Mouse (Mus musculus) ES-CJ7 (cell line): ENCODE results near the gene 1700013H16Rik.
A peak's percentile ranks its signal among the peaks of the same experiment; 100 is the strongest.
"Not testable (repeated sequence)": the region's sequence is repeated elsewhere in the genome, so short reads cannot be mapped to it uniquely, and the experiment has no call there.

Experiments used
- DNase-seq: peaks from one replicate; pipeline ENCODE4 v3.0.0; 2011; ENCODE audit warnings: low read depth, low spot score

Gene 1700013H16Rik

DNA sequence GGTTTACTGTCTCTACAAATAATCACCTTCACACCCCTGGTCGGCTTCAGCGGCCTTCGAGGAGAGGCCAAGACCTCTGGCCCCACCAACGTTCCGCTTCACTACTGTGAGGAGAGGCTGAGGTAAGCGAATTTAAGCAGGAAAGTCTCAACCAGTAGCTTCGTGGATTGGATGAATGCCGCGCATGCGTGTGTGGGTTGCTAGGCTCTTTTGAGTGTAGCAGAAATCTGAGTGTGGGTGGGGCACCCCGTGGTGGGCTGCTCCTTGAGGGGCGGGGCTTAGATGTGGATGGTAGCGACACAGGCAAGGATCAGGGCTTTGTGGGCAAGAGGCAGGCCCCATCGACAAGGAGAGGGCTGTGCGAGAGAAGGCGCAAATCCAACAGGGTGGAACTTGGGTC lies at the start of gene 1700013H16Rik:
Gene 1700013H16Rik (minus strand): TSS at position 96 of the 400 bp plus-strand sequence.
- DNase-seq: peak; percentile 1

DNA sequence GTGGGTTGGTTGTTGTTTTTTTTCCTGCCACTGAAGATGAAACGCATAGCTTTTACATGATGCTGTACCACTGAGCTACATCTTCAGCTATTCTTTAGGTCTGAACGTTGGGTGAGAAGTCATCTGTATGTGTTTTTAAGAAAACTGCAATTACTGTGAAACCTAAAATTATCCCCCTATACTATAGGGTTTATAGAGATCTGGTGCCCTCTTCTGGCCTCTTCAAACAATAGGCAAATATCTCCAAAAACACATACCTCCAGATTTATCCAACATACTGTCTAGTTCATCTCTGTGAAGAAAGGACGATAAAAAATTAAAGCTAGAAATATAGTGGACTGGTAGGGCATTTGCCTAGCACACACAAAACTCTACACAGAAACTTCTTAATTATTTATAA lies 41.4 kb upstream of the 1700013H16Rik start:
- peak; percentile 1 for DNase-seq

DNA sequence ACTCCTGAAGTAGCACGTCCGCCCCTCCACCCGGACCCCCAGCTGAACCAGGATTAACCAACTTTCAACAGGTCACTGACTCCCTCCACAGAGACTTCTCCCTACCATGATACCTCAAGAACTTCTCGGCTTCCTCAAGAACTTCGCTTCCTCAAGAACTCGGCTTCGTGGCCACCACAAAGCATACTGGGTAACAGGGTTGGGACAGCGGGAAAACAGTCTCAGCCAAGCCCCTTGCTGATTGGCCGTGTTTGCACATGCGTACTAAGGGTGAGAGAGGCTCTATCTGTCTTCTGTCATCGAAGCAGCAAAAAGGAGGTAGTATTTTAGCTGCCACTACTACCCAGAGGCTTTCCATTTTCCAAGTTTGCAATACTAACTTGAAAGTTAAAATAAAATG lies 39.9 kb upstream of the 1700013H16Rik start, which contains the start of gene Xlr:
Gene Xlr (minus strand): TSS at position 188 of the 400 bp plus-strand sequence.
- DNase-seq: not testable (repeated sequence)

DNA sequence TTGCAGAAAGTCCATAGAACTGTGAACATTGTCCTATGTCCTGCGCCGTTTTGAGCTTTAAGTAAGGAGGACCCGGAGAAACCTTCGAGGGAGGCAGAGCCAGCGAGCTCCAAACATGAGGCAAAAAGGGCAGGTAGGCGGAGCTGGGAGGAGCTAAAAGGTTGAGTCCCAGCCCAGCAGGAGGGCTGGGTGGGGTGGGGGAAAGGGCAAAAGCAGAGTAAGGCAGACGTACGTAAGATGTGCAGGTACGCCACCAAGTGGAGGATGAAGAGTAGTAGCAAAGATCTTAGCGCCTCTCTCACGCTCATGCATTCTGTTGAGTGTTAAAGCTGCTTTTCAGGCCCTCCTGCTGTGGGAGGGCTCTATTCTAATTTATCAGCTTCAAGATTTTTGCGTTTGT lies 18.6 kb upstream of the 1700013H16Rik start, which contains the start of gene Zfp36l3:
Gene Zfp36l3 (minus strand): TSS at position 119 of the 400 bp plus-strand sequence.
- peak; percentile 87 for DNase-seq

DNA sequence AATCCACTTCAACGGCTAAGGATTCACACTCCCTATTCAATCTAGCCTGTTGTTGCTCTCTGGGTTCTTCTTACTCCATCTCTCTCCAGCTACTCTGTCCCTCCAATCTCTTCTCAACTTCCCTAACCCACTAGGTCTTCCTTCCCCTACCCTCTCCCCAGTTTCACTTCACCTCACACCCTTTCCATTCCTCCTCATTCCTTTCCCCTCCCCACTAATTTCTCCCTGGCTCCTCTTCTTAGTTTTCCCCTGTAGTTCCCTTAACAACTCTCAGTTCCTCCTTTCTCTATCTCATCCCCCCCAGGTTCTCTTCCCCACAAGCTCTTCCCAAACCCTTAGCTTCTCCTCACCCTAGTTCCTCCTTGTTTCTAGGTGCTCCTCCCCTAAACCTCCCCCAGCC lies 4.8 kb downstream of the 1700013H16Rik start:
- DNase-seq: no peak

DNA sequence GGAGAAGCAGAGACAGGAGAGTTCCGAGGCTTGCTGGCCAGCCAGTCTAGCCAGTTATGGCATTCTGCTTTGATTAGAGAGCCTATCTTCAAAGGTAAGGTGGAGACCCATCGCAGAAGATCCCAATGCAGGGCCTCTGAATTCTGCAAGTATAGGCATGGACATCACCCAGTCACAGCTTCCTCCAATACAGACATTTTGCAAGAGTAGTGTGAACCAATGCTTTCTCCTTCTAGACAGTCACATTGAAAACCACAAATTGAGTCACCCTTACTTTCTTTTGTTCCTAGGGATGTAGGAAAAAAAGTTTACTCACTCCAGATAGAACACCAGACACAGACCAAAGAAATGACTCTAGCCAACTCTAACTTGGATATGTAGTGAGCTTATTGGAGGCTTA lies 28.7 kb downstream of the 1700013H16Rik start:
- no peak for DNase-seq

DNA sequence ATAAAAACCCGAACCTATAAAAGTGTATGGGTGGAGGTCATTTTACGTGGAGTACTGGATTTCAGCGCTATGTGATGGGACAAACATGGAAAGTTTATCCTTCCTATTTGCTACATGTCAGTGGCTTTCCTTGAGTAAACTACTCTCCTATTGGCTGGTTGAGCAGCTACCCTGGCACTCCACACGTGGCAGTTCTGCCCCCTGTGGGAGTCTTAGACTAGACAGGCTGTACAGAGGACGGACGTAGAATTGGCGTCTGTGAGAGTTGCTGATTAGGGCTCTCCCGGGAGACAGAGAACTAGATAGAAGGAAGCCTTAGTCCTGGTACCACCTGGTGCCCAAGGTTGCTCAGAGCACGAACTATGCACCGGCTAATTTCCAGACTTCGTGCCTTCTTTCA lies 33.0 kb downstream of the 1700013H16Rik start, which contains the start of gene 4930502E18Rik:
Gene 4930502E18Rik (plus strand): TSS at position 231 of the 400 bp plus-strand sequence.
- DNase-seq: peak; percentile 28

DNA sequence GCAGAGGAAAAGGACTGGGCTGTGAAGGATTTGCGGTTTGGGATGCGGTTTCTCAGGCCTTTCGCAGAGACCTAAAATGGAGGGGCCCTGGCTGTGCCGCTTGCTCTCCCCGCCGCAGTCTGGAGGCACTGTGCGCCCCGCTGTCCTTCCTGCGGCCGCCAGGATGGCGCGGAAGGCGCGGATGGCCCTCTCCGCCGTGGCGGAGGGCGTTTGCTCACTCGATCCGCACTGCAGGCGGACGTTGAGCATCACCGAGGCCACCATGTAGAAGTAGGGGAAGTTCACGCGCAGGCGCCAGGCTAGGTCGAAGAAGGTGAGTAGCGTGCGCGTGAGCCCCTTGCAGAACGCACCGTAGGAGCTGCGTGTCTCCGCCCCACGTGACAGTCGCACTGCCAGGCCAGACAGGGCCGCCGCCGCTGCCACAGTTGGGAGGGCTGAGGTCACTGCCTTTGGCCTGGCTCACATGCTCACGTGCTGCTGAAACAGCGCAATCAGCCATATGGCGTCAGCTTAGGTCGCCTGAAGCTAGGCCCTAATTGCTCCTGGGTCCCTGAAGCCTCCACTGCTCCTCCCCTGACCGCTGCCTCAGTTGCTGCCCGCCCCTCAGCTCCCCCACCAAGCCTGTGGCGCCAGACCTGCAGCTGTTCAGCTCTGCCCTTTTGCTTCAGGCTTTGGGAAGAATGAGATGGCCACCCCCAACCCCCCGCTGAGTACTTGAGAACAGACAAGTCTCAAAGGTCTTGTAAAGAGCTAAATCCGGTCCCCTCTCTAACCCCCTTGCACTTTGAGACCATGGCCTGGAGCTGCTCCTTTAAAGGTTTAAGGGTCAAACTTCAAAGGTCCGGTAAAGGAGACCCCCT lies 41.1 kb downstream of the 1700013H16Rik start:
- DNase-seq: peak; percentile 62

DNA sequence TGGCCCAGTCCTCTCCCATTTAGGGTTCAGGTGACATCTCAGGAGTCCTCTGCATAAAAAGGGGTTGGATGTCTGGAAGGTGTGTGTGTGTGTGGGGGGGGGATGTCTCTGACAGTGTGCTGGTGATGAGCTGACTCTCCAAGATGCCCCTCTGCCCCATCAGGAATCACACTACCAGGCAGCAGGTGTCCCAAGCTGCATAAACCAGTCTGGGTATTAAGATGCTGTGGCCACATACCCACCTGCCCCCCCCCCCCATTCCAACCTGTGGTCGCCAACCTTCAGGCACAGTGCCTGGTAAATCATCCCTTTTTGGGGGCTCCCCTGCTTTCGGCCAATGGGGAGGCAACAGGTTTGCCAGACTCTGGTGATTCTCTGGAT lies 41.7 kb downstream of the 1700013H16Rik start:
- no peak for DNase-seq

DNA sequence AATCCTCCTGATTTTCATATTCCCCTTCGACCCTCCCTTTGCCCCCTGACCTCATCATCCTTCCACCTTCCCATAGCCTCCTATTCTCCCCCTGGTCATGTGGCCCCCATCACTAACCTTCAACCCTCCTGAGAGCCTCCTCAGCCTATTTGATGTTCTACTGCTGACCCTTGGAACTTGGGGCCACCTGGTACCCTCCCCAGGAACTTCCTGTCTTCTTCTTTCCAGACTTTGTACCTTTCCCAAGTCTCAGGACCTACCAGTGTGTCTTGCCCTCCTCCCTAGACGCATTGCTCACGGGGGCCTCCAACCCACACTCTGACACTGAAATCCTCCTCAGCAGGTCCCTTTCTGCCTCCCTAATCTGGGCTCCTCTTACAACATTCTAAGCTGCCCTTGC lies 55.0 kb downstream of the 1700013H16Rik start:
- DNase-seq: no peak

DNA sequence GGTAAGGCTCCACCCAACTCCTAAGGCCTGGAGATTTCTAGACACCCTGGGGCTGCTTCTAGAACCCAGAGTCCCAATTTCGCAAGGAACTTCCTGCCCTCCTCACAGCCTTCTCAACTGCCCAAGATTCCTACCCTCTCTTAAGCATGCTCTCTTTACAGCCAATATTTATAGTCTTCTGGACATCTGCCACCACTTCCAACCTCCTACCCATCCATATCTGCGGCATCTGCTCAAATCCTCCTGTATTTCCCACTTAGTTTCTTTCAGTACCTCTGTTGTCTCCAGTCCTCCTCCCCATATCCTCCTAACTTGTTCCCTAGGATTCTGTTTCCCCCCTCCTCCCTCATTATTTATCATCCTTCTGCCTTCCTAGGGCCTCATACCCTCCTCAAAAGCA lies 58.4 kb downstream of the 1700013H16Rik start:
- no peak for DNase-seq

DNA sequence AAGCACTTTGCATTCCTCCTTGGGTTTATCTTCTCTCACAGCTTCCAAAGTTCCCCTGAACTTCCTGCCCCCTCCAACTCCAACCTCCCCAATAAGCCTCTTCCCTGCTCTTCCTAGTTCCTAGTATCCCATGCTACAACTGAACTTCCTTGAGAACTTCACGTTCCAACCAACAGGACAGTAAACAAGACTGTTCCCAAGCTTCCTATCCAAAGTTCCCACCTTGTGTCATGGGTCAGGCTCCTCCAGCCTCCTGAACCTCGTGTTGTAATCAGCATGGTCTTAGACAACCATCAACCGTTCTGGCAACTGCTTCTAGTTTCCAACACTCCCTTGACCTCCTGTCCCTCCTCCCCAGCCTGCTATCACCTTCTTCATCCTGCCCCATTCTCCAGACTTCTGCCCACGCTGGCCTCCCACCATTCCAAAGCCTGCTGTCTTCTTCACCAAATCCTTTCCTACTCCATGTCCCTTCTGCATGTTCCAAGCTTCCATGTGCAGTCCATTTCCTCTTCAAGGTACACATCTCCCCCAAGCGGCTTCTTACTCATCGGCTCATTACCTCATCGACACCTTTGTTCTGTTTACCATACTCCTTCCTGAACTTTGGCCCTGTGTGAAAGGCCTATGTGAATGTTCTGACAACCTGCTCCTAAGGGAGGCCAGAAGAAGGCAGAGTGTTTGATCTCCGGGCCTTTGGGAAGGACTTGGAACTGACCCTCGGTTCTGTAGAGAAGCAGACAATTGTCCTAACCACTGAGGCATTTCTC lies 63.4 kb downstream of the 1700013H16Rik start:
- no peak for DNase-seq

DNA sequence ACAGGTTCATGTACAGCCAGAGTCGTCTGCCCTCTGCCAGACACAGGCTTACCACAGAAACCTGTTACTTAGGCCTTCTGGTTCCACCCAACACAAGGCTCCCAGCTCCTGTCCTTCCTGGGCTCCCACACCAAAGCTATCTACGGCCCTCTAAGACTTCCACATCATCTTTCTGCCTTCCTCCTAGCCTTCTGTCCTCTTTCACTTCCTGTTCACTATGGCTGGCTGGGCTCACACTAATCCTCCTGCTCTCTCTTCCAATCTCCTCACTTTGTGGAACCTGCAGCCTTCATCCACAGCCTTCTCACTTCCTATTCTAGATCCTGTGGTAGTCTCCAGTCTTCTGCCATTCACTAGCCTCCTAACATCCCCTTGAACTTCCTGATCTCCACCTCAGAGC lies 64.5 kb downstream of the 1700013H16Rik start:
- DNase-seq: no peak
